ENCODE assay signal across 16 mouse cellular contexts in the genomic region with DNA sequence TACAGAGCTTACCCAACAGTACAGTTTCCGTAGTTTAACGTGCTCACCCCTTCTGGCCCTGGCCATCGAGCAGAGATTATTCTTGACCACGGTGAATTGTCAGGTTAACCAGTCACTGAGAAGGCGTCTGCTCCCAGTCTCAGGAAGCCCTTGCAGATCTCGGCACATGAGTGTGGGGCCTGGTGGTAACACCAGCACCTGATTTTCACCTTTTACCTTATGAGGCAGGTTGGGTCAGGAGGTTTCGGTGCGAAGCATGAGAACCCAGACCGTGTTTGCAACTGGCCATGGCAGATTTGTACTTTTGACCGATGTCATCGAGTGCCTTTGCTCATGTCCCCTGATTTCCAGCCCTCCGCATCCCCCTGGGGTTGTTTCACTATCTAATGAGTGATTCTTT.
"Had no signal": no experiment of that assay in that cellular context is flagged by ENCODE, and none has a peak within 500 bp of the region (broad histone marks: within the 10 kb centered on the region; RNA-seq: fewer than 3 reads in every experiment).

No protein-coding gene starts in this region.

- DNase-seq: midbrain, embryonic 14.5 days; retina, postnatal 1 day; right cerebral cortex, adult 18-20 months; right cerebral cortex, postnatal 25 days; right cerebral cortex, postnatal 4 days; spleen, adult 18-20 months; thymus, adult 18-20 months; thymus, postnatal 14 days; thymus, postnatal 36 days had no signal

- H3K9me3 ChIP-seq: midbrain, embryonic 10.5 days; midbrain, embryonic 12.5 days; neural tube, embryonic 13.5 days; neural tube, embryonic 15.5 days had no signal

- H3K27me3 ChIP-seq: midbrain, embryonic 12.5 days; neural tube, embryonic 13.5 days; neural tube, embryonic 15.5 days had no signal

- H3K9ac ChIP-seq: lung, embryonic 14.5 days; midbrain, embryonic 12.5 days; neural tube, embryonic 13.5 days; neural tube, embryonic 15.5 days had no signal

- ATAC-seq: midbrain, embryonic 16.5 days had no signal

- H3K4me3 ChIP-seq: midbrain, embryonic 10.5 days; midbrain, embryonic 12.5 days; myocyte; neural tube, embryonic 13.5 days; neural tube, embryonic 15.5 days had no signal

- H3K27ac ChIP-seq: midbrain, embryonic 10.5 days; midbrain, embryonic 12.5 days; neural tube, embryonic 13.5 days had no signal

- H3K4me2 ChIP-seq: lung, embryonic 14.5 days; midbrain, embryonic 12.5 days; neural tube, embryonic 13.5 days; neural tube, embryonic 15.5 days had no signal

- H3K36me3 ChIP-seq: midbrain, embryonic 10.5 days; midbrain, embryonic 12.5 days; neural tube, embryonic 13.5 days; neural tube, embryonic 15.5 days had no signal
